Comparison of ENCODE assay signal across 8 mouse cellular contexts in genomic region chr16:30065537-30066183, GRCm38 (mm10). TPM values are rescaled to one million over a fixed set of nuclear protein-coding genes. Genes with fewer than 3 reads are reported as not detected.
A peak's percentile ranks its signal among the peaks of the same experiment; 100 is the strongest.
DNase-seq lines count a peak whose midpoint lies in the region; ATAC-seq and TF ChIP-seq lines count a peak whose summit lies in the region.

No protein-coding gene starts in this region.

- H3K27ac ChIP-seq in CH12.LX (ENCODE audit: insufficient read depth, low read depth): 0 out of 2 replicates have a peak overlapping the region, but pooled peaks have one; percentile 64
- H3K27ac ChIP-seq in forebrain, embryonic 13.5 days: peak overlapping the region; percentile 82
- H3K27ac ChIP-seq in intestine, embryonic 16.5 days (ENCODE audit: low read length): peak overlapping the region; percentile 98
- H3K27ac ChIP-seq in midbrain, embryonic 16.5 days (ENCODE audit: low read length): peak overlapping the region; percentile 53

- no peaks in the 10 kb centered on the region for H3K9me3 ChIP-seq in CH12.LX (replicated peaks; ENCODE audit: low read length)
- H3K9me3 ChIP-seq in forebrain, embryonic 13.5 days (replicated peaks): no peaks in the 10 kb centered on the region
- H3K9me3 ChIP-seq in intestine, embryonic 16.5 days (ENCODE audit: control insufficient read depth, low read length): no peaks in the 10 kb centered on the region
- H3K9me3 ChIP-seq in midbrain, embryonic 16.5 days (replicated peaks; ENCODE audit: control insufficient read depth, low read length, poor library complexity, severe bottlenecking): no peaks in the 10 kb centered on the region

- no peaks in the 10 kb centered on the region for H3K36me3 ChIP-seq in CH12.LX (replicated peaks in 1 of 2; ENCODE audit: control insufficient read depth in 1 of 2, insufficient read depth in 1 of 2, low read length in 1 of 2)
- no peaks in the 10 kb centered on the region for H3K36me3 ChIP-seq in forebrain, embryonic 13.5 days (ENCODE audit: poor library complexity, severe bottlenecking)
- H3K36me3 ChIP-seq in intestine, embryonic 16.5 days (ENCODE audit: control insufficient read depth, insufficient read depth, low read length): 0 out of 2 replicates have a peak, but pooled peaks cover 3% of the 10 kb centered on the region
- no peaks in the 10 kb centered on the region for H3K36me3 ChIP-seq in midbrain, embryonic 16.5 days (ENCODE audit: control insufficient read depth, insufficient read depth, low read length)

- DNase-seq in cerebellum, adult 11-12 months: peak; percentile 18
- DNase-seq in cerebellum, postnatal 4 days (ENCODE audit: low spot score in 2 of 2): no peak
- peak; percentile 25 for DNase-seq in CH12.LX (ENCODE audit: extremely low read depth)
- DNase-seq in ovary, adult 18-20 months (ENCODE audit: low spot score): no peak
- no peak for DNase-seq in layer of hippocampus, adult 8-10 months (ENCODE audit: low spot score in 2 of 2)

- peak overlapping the region; percentile 27 to 69 (median 40) for H3K4me3 ChIP-seq in CH12.LX (replicated peaks in 1 of 3; ENCODE audit: low read depth in 2 of 3, low read length in 2 of 3, poor library complexity in 1 of 3)
- H3K4me3 ChIP-seq in forebrain, embryonic 13.5 days: peak overlapping the region; percentile 69
- H3K4me3 ChIP-seq in intestine, embryonic 16.5 days (ENCODE audit: low read length): peak overlapping the region; percentile 87
- H3K4me3 ChIP-seq in midbrain, embryonic 16.5 days (ENCODE audit: low read depth, low read length): peak overlapping the region; percentile 55

- H3K9ac ChIP-seq in CH12.LX (ENCODE audit: insufficient read depth, low read depth): peak overlapping the region; percentile 38
- H3K9ac ChIP-seq in forebrain, embryonic 13.5 days: peak overlapping the region; percentile 81
- peak overlapping the region; percentile 93 for H3K9ac ChIP-seq in intestine, embryonic 16.5 days (ENCODE audit: low read depth, low read length)
- H3K9ac ChIP-seq in midbrain, embryonic 16.5 days (ENCODE audit: low read depth, low read length): peak overlapping the region; percentile 56

- in situ Hi-C loops in CH12.LX (cut with MboI; ENCODE audit: low pct_ligation_motif_present, low pct_unique_long_range_greater_than_20kb, low sequenced_read_pairs): loop anchor here (5.0 to 10.0 kb wide), 4 partner anchors 38 to 338 kb away; no protein-coding TSS in a partner anchor

- no peak for TF ChIP-seq CTCF in CH12.LX (conservative IDR thresholded peaks at IDR 0.05 in 1 of 2, IDR thresholded peaks at IDR 0.05 in 1 of 2; ENCODE audit: low read depth in 2 of 2, low read length in 2 of 2)

- WGBS in forebrain, embryonic 13.5 days: under 1% methylated on average over 21 of the region's 21 CpGs
- WGBS in intestine, embryonic 16.5 days: under 1% methylated on average over 21 of the region's 21 CpGs
- under 1% methylated on average over 21 of the region's 21 CpGs for WGBS in midbrain, embryonic 16.5 days

- dilution Hi-C loops in CH12.LX (cut with MboI; ENCODE audit: extremely low pct_ligation_motif_present, extremely low pct_unique_long_range_greater_than_20kb, low sequenced_read_pairs): no loop called here

- TF ChIP-seq RAD21 in CH12.LX (IDR thresholded peaks at IDR 0.05; ENCODE audit: low read depth, low read length): no peak

- no peak for ATAC-seq in forebrain, embryonic 13.5 days
- no peak for ATAC-seq in intestine, embryonic 16.5 days
- ATAC-seq in midbrain, embryonic 16.5 days: no peak

- H3K27me3 ChIP-seq in CH12.LX (replicated peaks): peaks cover 83% of the 10 kb centered on the region
- peaks cover 30% of the 10 kb centered on the region for H3K27me3 ChIP-seq in forebrain, embryonic 13.5 days
- no peaks in the 10 kb centered on the region for H3K27me3 ChIP-seq in intestine, embryonic 16.5 days (replicated peaks; ENCODE audit: control insufficient read depth, insufficient read depth, low read length)
- peaks cover 27% of the 10 kb centered on the region for H3K27me3 ChIP-seq in midbrain, embryonic 16.5 days (ENCODE audit: control insufficient read depth, insufficient read depth, low read depth, low read length)

- H3K79me2 ChIP-seq in CH12.LX (replicated peaks; ENCODE audit: control insufficient read depth, extremely low read depth, insufficient read depth, poor library complexity, severe bottlenecking): no peaks in the 10 kb centered on the region

- TF ChIP-seq EP300 in CH12.LX (IDR thresholded peaks at IDR 0.05; ENCODE audit: low read length): no peak

- peak overlapping the region; percentile 96 for H3K4me2 ChIP-seq in CH12.LX (ENCODE audit: insufficient read depth, low read depth, poor library complexity, severe bottlenecking)
- H3K4me2 ChIP-seq in forebrain, embryonic 13.5 days: peak overlapping the region; percentile 99
- peak overlapping the region; percentile 66 for H3K4me2 ChIP-seq in intestine, embryonic 16.5 days (ENCODE audit: low read depth, low read length)
- peak overlapping the region; percentile 82 for H3K4me2 ChIP-seq in midbrain, embryonic 16.5 days (ENCODE audit: low read length)

- no peak for TF ChIP-seq POLR2A in CH12.LX (IDR thresholded peaks at IDR 0.05; ENCODE audit: low read depth, low read length)

- H3K4me1 ChIP-seq in CH12.LX (ENCODE audit: control insufficient read depth in 1 of 2, insufficient read depth in 2 of 2): peaks cover 3 to 65% of the 10 kb centered on the region in 2 experiments; a peak in 3 of 4 replicates
- H3K4me1 ChIP-seq in forebrain, embryonic 13.5 days: peaks cover 81% of the 10 kb centered on the region
- H3K4me1 ChIP-seq in intestine, embryonic 16.5 days (ENCODE audit: control insufficient read depth, insufficient read depth, low read length): peaks cover 36% of the 10 kb centered on the region
- H3K4me1 ChIP-seq in midbrain, embryonic 16.5 days (ENCODE audit: control insufficient read depth, insufficient read depth, low read length): peaks cover 41% of the 10 kb centered on the region

TF ChIP-seq in CH12.LX, 34 proteins besides CTCF, POLR2A, EP300 and RAD21:
- peak; percentile 65 for TF ChIP-seq SIN3A (IDR thresholded peaks at IDR 0.05; ENCODE audit: low read length)
- TF ChIP-seq JUND (conservative IDR thresholded peaks at IDR 0.05; ENCODE audit: low read depth, low read length): peak; percentile 29; the same call in 1 of the 2 replicates
- TF ChIP-seq MXI1 (IDR thresholded peaks at IDR 0.05; ENCODE audit: low read depth, low read length): peak; percentile 70; the same call in 1 of the 2 replicates
- TF ChIP-seq CHD2 (IDR thresholded peaks at IDR 0.05; ENCODE audit: low read length): no peak
- peak; percentile 66; the same call in 1 of the 2 replicates for TF ChIP-seq UBTF (IDR thresholded peaks at IDR 0.05; ENCODE audit: low read depth, low read length)
- no peak for TF ChIP-seq MYC (IDR thresholded peaks at IDR 0.05; ENCODE audit: low read depth, low read length)
- TF ChIP-seq ZNF384 (IDR thresholded peaks at IDR 0.05; ENCODE audit: low read depth, low read length): 0 out of 2 replicates have a peak, but pooled peaks have one; percentile 27
- no peak for TF ChIP-seq GABPA (IDR thresholded peaks at IDR 0.05; ENCODE audit: insufficient replicate concordance, low read depth, low read length)

RNA-seq across cellular contexts. Expression of gene Hes1, which starts 1.5 kb away (rescaled TPM):
- total RNA-seq in CH12.LX (2012; rRNA removed) (3.4 and 3.6 TPM in 2 replicates), CH12.LX (2014; rRNA removed) (1.4 and 2.4 TPM in 2 replicates)
- 0.53 and 1.6 TPM in 2 replicates for polyA plus RNA-seq in CH12.LX (2012; ENCODE audit: insufficient read length, low read depth)
- 29.9 and 30.4 TPM in 2 replicates for polyA plus RNA-seq in forebrain, embryonic 13.5 days (2015; fragmentation: Nextera tagmentation; extraction: Ambion mirVana)
- polyA plus RNA-seq in intestine, embryonic 16.5 days (2015; fragmentation: Nextera tagmentation; extraction: Ambion mirVana): 25.9 and 36.1 TPM in 2 replicates
- polyA plus RNA-seq in midbrain, embryonic 16.5 days (2015; fragmentation: Nextera tagmentation; extraction: Ambion mirVana): 7.6 and 9.4 TPM in 2 replicates
- total RNA-seq in layer of hippocampus, adult 8-10 months (2022): 10 to 100 TPM; 21.8 to 37.1 (median 23.1) TPM

Comparison
In these comparisons a context has a peak if more than half of its experiments do, and no peak if none do; other contexts are left out.
1. DNase-seq: peak in cerebellum, adult 11-12 months (single experiment) and CH12.LX (single experiment); none in cerebellum, postnatal 4 days (0 of 2), ovary, adult 18-20 months (single experiment) and layer of hippocampus, adult 8-10 months (0 of 2).
2. H3K9ac ChIP-seq: peak in every context shown above with its lines; median percentile 93 in intestine, embryonic 16.5 days; 81 in forebrain, embryonic 13.5 days; 56 in midbrain, embryonic 16.5 days; 38 in CH12.LX.
3. Peak in every context shown above with its lines, with median percentiles within 50 percentile points of each other: H3K27ac ChIP-seq, H3K4me2 ChIP-seq and H3K4me3 ChIP-seq.